Mouse (Mus musculus) 416B (cell line): ENCODE data around the gene Klk15.
"Not testable (repeated sequence)": the region's sequence is repeated elsewhere in the genome, so short reads cannot be mapped to it uniquely, and the experiment has no call there.

Experiments
- DNase-seq: peaks from one replicate; pipeline ENCODE4 v3.0.0; 2011; ENCODE audit warnings: low read depth

The Klk15 gene

GRCm38 (mm10) chr7:43975761-43976160 is 42.2 kb downstream of the Klk15 start, which contains the start of gene Klk1b9:
TSS of gene Klk1b9 (plus strand) at chr7:43976061.
- not testable (repeated sequence) for DNase-seq

GRCm38 (mm10) chr7:43985657-43986056 is 52.1 kb downstream of the Klk15 start:
- DNase-seq: no peak
